Mouse (Mus musculus) liver, embryonic 16.5 days (tissue): Measurements from ENCODE around the gene Hyal1. TPM values are rescaled to one million over a fixed set of nuclear protein-coding genes. Genes with fewer than 3 reads are reported as not detected.
A peak's percentile ranks its signal among the peaks of the same experiment; 100 is the strongest.

ENCODE experiments used
- ATAC-seq: fragments of 200-750 bp; cut with Nextera tagmentation; 2 replicates; pipeline ENCODE4 v1.8.0; 2017; ENCODE audit warnings: low read depth, mild to moderate bottlenecking, moderate number of reproducible peaks, moderate library complexity
- H3K27ac ChIP-seq: fragments of 300-500 bp; sonication (generic); 2 replicates; pipeline ENCODE4 v1.5.1; 2014; ENCODE audit warnings: mild to moderate bottlenecking, low read length
- H3K27me3 ChIP-seq: fragments of 300-500 bp; sonication (generic); 2 replicates; pipeline ENCODE4 v1.6.1; 2014; ENCODE audit warnings: low read depth, low read length, mixed read lengths; ENCODE audit not compliant: control insufficient read depth, insufficient read depth
- H3K36me3 ChIP-seq: fragments of 300-500 bp; sonication (generic); 2 replicates; pipeline ENCODE4 v1.6.1; 2014; ENCODE audit warnings: mild to moderate bottlenecking; ENCODE audit not compliant: control insufficient read depth, insufficient read depth
- H3K4me1 ChIP-seq: fragments of 300-500 bp; sonication (generic); 2 replicates; pipeline ENCODE4 v1.6.1; 2014; ENCODE audit warnings: low read depth, low read length, mixed read lengths; ENCODE audit not compliant: control insufficient read depth
- H3K4me2 ChIP-seq: fragments of 300-500 bp; sonication (generic); 2 replicates; pipeline ENCODE4 v1.6.1; 2014; ENCODE audit warnings: low read depth, low read length, mixed read lengths
- H3K4me3 ChIP-seq: fragments of 300-500 bp; sonication (generic); 2 replicates; pipeline ENCODE4 v1.5.1; 2014; ENCODE audit warnings: low read depth, mild to moderate bottlenecking, low read length
- H3K9ac ChIP-seq: fragments of 300-500 bp; sonication (generic); 2 replicates; pipeline ENCODE4 v1.6.1; 2014; ENCODE audit warnings: low read depth, low read length
- H3K9me3 ChIP-seq: fragments of 300-500 bp; sonication (generic); replicated peaks from 2 replicates; pipeline ENCODE4 v1.6.1; 2016; ENCODE audit warnings: low read length; ENCODE audit not compliant: control insufficient read depth
- WGBS: fragments of 180-500 bp; shearing (Covaris S2); extraction: QIAGEN DNeasy Blood & Tissue Kit; methylation state at CpG from one replicate; pipeline ENCODE4 v1.1.7; 2014; ENCODE audit not compliant: insufficient replicate concordance; 5-methylcytosine and 5-hydroxymethylcytosine counted together
- polyA plus RNA-seq: library from polyadenylated mRNA; unstranded; fragments of >200 nt; fragmentation: Nextera tagmentation; extraction: Ambion mirVana; gene quantifications from 2 replicates; pipeline ENCODE4 v1.2.1, GENCODE M21; 2015

The Hyal1 gene
- polyA plus RNA-seq, 1 experiment from 2014 or later, result 3.8 TPM

GRCm38 (mm10) chr9:107541474-107542351, 35.0 kb upstream of the Hyal1 start, which contains the start of the genes Cyb561d2 and Nprl2:
Gene Cyb561d2 (minus strand): TSS chr9:107542193.
Gene Nprl2 (plus strand): TSS chr9:107542226.
- Histone ChIP-seq H3K9me3 (no peaks in the 10 kb centered on the region), H3K4me2 (peak within 1 kb of the TSS; percentile 84), H3K36me3 (peaks cover 20% of the 10 kb centered on the region), H3K4me1 (peaks cover 31% of the 10 kb centered on the region), H3K27ac (peak within 1 kb of the TSS; percentile 77), H3K27me3 (no peaks in the 10 kb centered on the region), H3K4me3 (peak within 1 kb of the TSS; percentile 77), H3K9ac (peak within 1 kb of the TSS; percentile 67)
- peak; percentile 86 for ATAC-seq
- under 1% methylated on average over 46 of the region's 46 CpGs for WGBS

GRCm38 (mm10) chr9:107542352-107542686, 34.4 kb upstream of the Hyal1 start:
- peak overlapping the region; percentile 77 for H3K27ac ChIP-seq
- peak overlapping the region; percentile 84 for H3K4me2 ChIP-seq
- H3K27me3 ChIP-seq, result no peaks in the 10 kb centered on the region
- 0% methylated on average over 11 of the region's 11 CpGs for WGBS
- peak; percentile 1; the same call in 1 of the 2 replicates for ATAC-seq
- peak overlapping the region; percentile 67 for H3K9ac ChIP-seq
- H3K4me3 ChIP-seq, result peak overlapping the region; percentile 77
- H3K9me3 ChIP-seq, result no peaks in the 10 kb centered on the region
- H3K4me1 ChIP-seq, result peaks cover 31% of the 10 kb centered on the region
- H3K36me3 ChIP-seq, result peaks cover 20% of the 10 kb centered on the region

DNA sequence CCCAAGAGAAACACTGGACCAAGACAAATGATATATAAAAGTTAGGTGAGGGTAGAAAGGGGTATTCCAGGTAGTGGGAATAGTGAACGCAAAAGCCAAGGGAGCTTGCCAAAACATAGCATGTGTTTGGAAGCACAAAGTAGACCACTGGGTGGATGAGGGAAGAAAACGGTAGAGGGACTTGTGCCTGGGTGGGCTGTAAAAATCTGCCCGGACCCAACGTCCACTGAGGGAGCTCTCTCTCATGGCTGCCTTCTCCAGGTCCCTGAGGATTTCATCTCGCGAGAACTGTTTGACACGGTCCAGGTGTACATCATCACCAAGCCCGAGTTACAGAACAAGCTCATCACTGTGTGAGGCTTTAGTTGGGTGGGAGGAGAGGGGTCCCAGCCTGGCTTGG, 34.0 kb upstream of the Hyal1 start:
- no peaks in the 10 kb centered on the region for H3K9me3 ChIP-seq
- no peak overlapping the region; the same call in 1 of the 2 replicates for H3K27ac ChIP-seq
- peak overlapping the region; percentile 67; the same call in 1 of the 2 replicates for H3K9ac ChIP-seq
- peaks cover 20% of the 10 kb centered on the region for H3K36me3 ChIP-seq
- ATAC-seq, result no peak
- H3K4me3 ChIP-seq, result peak overlapping the region; percentile 77
- peaks cover 32% of the 10 kb centered on the region for H3K4me1 ChIP-seq
- H3K4me2 ChIP-seq, result peak overlapping the region; percentile 84
- WGBS, result 40% methylated on average over 8 of the region's 8 CpGs
- no peaks in the 10 kb centered on the region for H3K27me3 ChIP-seq

DNA sequence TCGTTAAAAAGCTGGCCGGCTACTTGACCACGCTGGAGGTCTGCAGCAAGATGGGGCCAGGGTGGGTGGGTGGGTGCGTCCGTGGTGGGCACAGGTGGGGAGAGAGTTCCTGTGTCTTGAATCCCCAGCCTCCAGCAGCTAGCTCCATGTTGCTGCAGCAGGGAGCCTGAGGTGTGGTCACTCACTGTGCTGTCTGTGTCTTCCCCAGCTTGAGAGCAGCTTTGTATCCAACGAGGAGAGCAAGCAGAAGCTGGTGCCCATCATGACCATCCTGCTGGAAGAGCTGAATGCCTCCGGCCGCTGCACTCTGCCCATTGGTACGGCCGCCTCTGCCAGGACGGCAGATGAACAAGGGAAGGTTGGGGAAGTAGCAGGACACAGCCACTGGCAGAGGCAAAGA, 33.4 kb upstream of the Hyal1 start:
- WGBS, result 79% methylated on average over 11 of the region's 11 CpGs
- H3K27ac ChIP-seq, result no peak overlapping the region

GRCm38 (mm10) chr9:107544196-107544700, 32.5 kb upstream of the Hyal1 start:
- WGBS, result 89% methylated on average over 17 of the region's 17 CpGs
- no peak for ATAC-seq
- no peaks in the 10 kb centered on the region for H3K9me3 ChIP-seq
- no peak overlapping the region for H3K4me2 ChIP-seq
- peaks cover 7% of the 10 kb centered on the region for H3K36me3 ChIP-seq
- H3K27ac ChIP-seq, result no peak overlapping the region
- H3K4me1 ChIP-seq, result peaks cover 32% of the 10 kb centered on the region
- no peak overlapping the region for H3K4me3 ChIP-seq
- 0 out of 2 replicates have a peak, but pooled peaks cover under 1% of the 10 kb centered on the region for H3K27me3 ChIP-seq
- no peak overlapping the region for H3K9ac ChIP-seq

More for the DNA sequence above, 33.4 kb upstream of the Hyal1 start:
- H3K27me3 ChIP-seq, result no peaks in the 10 kb centered on the region
- ATAC-seq, result no peak
- H3K4me2 ChIP-seq, result no peak overlapping the region; the same call in 1 of the 2 replicates
- peaks cover 14% of the 10 kb centered on the region for H3K36me3 ChIP-seq
- H3K4me1 ChIP-seq, result peaks cover 32% of the 10 kb centered on the region
- H3K9ac ChIP-seq, result no peak overlapping the region
- H3K9me3 ChIP-seq, result no peaks in the 10 kb centered on the region
- H3K4me3 ChIP-seq, result no peak overlapping the region

- ATAC-seq, result no peak
- Histone ChIP-seq H3K27me3 (0 out of 2 replicates have a peak, but pooled peaks cover 4% of the 10 kb centered on the region), H3K36me3 (peaks cover 3% of the 10 kb centered on the region; the same call in 1 of the 2 replicates), H3K9ac (no peak overlapping the region), H3K4me2 (no peak overlapping the region), H3K4me1 (peaks cover 32% of the 10 kb centered on the region), H3K4me3 (no peak overlapping the region), H3K27ac (no peak overlapping the region), H3K9me3 (no peaks in the 10 kb centered on the region)
- 86% methylated on average over 12 of the region's 12 CpGs for WGBS
Measured at GRCm38 (mm10) chr9:107544729-107545128, 32.0 kb upstream of the Hyal1 start.

- Histone ChIP-seq H3K9me3 (no peaks in the 10 kb centered on the region), H3K27ac (no peak overlapping the region), H3K4me2 (no peak overlapping the region), H3K4me3 (no peak overlapping the region), H3K27me3 (0 out of 2 replicates have a peak, but pooled peaks cover 7% of the 10 kb centered on the region), H3K36me3 (no peaks in the 10 kb centered on the region; the same call in 1 of the 2 replicates), H3K4me1 (peaks cover 32% of the 10 kb centered on the region), H3K9ac (no peak overlapping the region)
- ATAC-seq, result no peak
- 81% methylated on average over 10 of the region's 10 CpGs for WGBS
Measured at GRCm38 (mm10) chr9:107545199-107545598, 31.5 kb upstream of the Hyal1 start.

DNA sequence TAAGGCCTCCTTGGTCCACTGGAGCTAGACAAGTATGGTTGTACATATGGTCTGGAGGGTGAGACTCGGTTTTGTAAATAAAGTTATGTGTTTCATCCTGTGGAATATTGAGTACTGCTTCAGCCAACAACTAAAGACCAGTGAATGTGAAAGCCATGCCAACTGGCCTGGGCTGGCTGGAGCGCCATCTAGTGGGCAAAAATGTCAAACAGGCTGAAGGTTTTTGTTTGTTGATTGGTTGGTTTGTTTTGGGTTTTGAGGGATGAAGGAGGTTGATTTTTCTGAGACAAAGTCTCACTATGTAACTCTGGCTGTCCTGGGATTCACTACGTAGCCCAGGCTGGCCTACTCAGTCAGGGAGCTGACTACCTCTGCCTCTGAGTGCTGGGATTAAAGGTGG, 31.1 kb upstream of the Hyal1 start:
- 7% methylated on average over 3 of the region's 3 CpGs for WGBS
- Histone ChIP-seq H3K27me3 (peaks cover 10% of the 10 kb centered on the region; the same call in 1 of the 2 replicates), H3K36me3 (no peaks in the 10 kb centered on the region; the same call in 1 of the 2 replicates), H3K4me2 (no peak overlapping the region), H3K4me1 (peaks cover 32% of the 10 kb centered on the region), H3K27ac (no peak overlapping the region), H3K9me3 (no peaks in the 10 kb centered on the region), H3K9ac (no peak overlapping the region), H3K4me3 (no peak overlapping the region)
- no peak for ATAC-seq
